Mouse (Mus musculus) hindbrain, embryonic 14.5 days (tissue): ENCODE results near the gene Krt33b. TPM values are rescaled to one million over a fixed set of nuclear protein-coding genes. Genes with fewer than 3 reads are reported as not detected.

Experiments used
- ATAC-seq: fragments of 200-750 bp; cut with Nextera tagmentation; 2 replicates; pipeline ENCODE4 v1.8.0; 2017; ENCODE audit warnings: moderate number of reproducible peaks, mild to moderate bottlenecking, moderate TSS enrichment, moderate library complexity; ENCODE audit not compliant: low FRiP score
- DNase-seq: peaks from one replicate; pipeline ENCODE4 v3.0.0-alpha.2; 2015; ENCODE audit warnings: low spot score
- H3K27ac ChIP-seq: fragments of 300-500 bp; sonication (generic); 2 replicates; pipeline ENCODE4 v1.5.1; 2014; ENCODE audit warnings: mild to moderate bottlenecking, moderate library complexity
- H3K27me3 ChIP-seq: fragments of 300-500 bp; sonication (generic); 2 replicates; pipeline ENCODE4 v1.6.1; 2014; ENCODE audit warnings: mild to moderate bottlenecking, low read length, mixed read lengths; ENCODE audit not compliant: control insufficient read depth, insufficient read depth
- H3K36me3 ChIP-seq: fragments of 300-500 bp; sonication (generic); replicated peaks from 2 replicates; pipeline ENCODE4 v1.6.1; 2014; ENCODE audit not compliant: control insufficient read depth, insufficient read depth
- H3K4me1 ChIP-seq: fragments of 300-500 bp; sonication (generic); replicated peaks from 2 replicates; pipeline ENCODE4 v1.6.1; 2014; ENCODE audit warnings: antibody characterized with exemption, low read length, mixed read lengths; ENCODE audit not compliant: control insufficient read depth, insufficient read depth
- H3K4me2 ChIP-seq: fragments of 300-500 bp; sonication (generic); replicated peaks from 2 replicates; pipeline ENCODE4 v1.6.1; 2014; ENCODE audit warnings: mild to moderate bottlenecking, moderate library complexity
- H3K4me3 ChIP-seq: fragments of 300-500 bp; sonication (generic); replicated peaks from 2 replicates; pipeline ENCODE4 v1.5.1; 2014; ENCODE audit warnings: mild to moderate bottlenecking, low read length
- H3K9ac ChIP-seq: fragments of 300-500 bp; sonication (generic); 2 replicates; pipeline ENCODE4 v1.6.1; 2014
- H3K9me3 ChIP-seq: fragments of 300-500 bp; sonication (generic); 2 replicates; pipeline ENCODE4 v1.6.1; 2016; ENCODE audit warnings: low read length; ENCODE audit not compliant: control insufficient read depth
- WGBS: fragments of 180-500 bp; shearing (Covaris S2); extraction: QIAGEN DNeasy Blood & Tissue Kit; methylation state at CpG from one replicate; pipeline ENCODE4 v1.1.7; 2014; 5-methylcytosine and 5-hydroxymethylcytosine counted together
- polyA plus RNA-seq: library from polyadenylated mRNA; unstranded; fragments of >200 nt; fragmentation: Nextera tagmentation; extraction: Ambion mirVana; gene quantifications from 2 replicates; pipeline ENCODE4 v1.2.1, GENCODE M21; 2014

Gene Krt33b
- polyA plus RNA-seq, 1 experiment from 2014 or later = not detected

DNA sequence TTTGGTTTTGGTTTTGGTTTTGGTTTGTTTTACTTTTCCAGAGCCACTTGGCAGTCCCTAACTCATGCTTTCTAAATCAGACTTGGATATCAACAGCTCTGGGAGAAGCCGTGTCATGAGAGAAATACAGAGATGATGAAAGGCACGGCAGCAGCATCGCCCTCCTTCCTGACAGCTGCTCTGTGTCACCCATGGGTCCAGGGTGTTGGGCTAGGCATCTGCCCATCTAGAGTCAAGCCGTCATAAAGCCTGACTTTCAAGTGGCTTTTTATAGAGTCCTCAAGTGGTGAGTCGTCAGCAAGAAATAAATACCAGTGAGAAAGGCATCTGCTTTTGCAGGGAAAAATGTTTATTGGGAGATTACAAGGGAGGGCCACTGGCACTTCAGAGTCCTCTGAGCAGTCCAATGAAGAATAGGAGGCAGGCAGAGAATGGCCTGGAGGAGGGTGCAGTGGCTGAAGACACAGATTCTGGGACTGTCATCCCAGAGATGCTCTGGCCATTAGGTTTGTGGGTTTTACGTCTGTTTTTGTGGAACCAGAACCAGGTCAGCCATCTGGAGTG, 16.7 kb upstream of the Krt33b start:
- 93% methylated on average over 6 of the region's 6 CpGs for WGBS

DNA sequence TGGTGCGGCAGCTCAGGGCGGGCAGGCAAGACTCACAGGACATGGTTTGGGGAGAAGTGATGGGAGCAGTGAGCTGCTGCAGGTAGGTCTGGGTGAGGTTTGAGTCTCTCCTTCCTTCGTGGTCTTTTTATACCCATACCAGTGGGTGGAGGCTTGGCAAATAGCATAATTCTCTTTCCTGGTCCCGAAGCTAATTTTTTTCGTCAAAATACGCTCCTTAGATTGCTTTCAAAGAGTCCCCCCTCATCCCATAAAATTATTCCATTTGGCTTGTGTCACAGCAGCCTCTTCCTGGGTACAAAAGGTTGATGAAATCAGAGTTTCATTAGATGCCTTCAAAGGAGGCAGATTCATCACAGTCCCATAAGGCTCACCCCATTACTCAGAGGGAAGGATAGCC, 11.8 kb upstream of the Krt33b start, which contains the start of gene Krt34:
Gene Krt34 (minus strand): TSS at position 101 of the 400 bp plus-strand sequence.
- Histone ChIP-seq H3K27ac (no peak within 1 kb of the TSS), H3K36me3 (no peaks in the 10 kb centered on the region), H3K4me2 (no peak within 1 kb of the TSS), H3K4me3 (no peak within 1 kb of the TSS), H3K9ac (no peak within 1 kb of the TSS), H3K4me1 (no peaks in the 10 kb centered on the region), H3K27me3 (no peaks in the 10 kb centered on the region), H3K9me3 (no peaks in the 10 kb centered on the region)
- DNase-seq = no peak
- ATAC-seq = no peak
- WGBS = 84% methylated on average over 6 of the region's 6 CpGs

More for the DNA sequence above, 16.7 kb upstream of the Krt33b start:
- Histone ChIP-seq H3K9ac (no peak overlapping the region), H3K4me1 (no peaks in the 10 kb centered on the region), H3K27me3 (no peaks in the 10 kb centered on the region), H3K27ac (no peak overlapping the region), H3K4me2 (no peak overlapping the region), H3K36me3 (no peaks in the 10 kb centered on the region), H3K9me3 (no peaks in the 10 kb centered on the region), H3K4me3 (no peak overlapping the region)
- ATAC-seq (no peak), DNase-seq (no peak)

DNA sequence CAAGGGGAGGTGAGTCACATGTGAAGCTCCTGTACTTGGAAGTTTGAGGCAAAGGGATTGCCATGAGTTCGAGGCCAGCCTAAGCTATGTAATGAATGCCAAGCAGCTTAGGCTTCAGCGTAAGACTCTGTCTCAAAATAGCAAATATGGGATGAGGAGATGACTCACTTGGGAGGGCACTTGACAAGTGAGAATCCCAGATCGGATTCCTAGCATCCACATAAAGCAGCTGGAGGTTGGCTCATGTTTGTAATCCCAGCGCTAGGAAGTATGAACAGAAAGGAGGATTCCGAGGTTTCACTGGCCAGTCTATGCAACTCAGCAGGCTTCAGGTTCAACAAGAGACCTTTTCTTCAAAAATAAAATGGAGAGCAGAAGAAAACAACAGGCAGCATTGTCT, 8.2 kb downstream of the Krt33b start:
- no peaks in the 10 kb centered on the region for H3K27me3 ChIP-seq
- WGBS = 82% methylated on average over 5 of the region's 5 CpGs
- H3K4me2 ChIP-seq = no peak overlapping the region
- DNase-seq (no peak), ATAC-seq (no peak)
- H3K9ac ChIP-seq = no peak overlapping the region
- H3K36me3 ChIP-seq = no peaks in the 10 kb centered on the region
- H3K9me3 ChIP-seq = no peaks in the 10 kb centered on the region
- H3K27ac ChIP-seq = no peak overlapping the region
- H3K4me1 ChIP-seq = no peaks in the 10 kb centered on the region
- H3K4me3 ChIP-seq = no peak overlapping the region

DNA sequence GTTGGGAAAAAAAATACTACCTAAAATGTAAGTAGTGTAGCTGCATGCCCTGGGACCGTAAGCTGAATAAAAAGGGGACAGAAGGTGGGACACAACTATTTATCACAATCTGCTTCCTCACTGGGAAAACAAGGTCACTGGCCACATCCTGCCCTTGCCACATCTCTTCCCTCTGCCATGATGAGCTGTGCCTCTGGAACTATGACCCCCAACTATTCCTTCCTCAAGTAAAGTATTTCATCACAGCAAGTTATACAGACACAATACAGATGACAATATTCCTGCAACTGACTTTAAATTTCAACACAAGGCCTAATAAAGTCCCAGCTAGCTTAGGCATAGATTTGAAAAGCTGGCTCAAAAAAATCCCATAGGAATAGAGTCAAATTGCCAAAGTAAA, 10.2 kb downstream of the Krt33b start:
- Histone ChIP-seq H3K4me3 (no peak overlapping the region), H3K27me3 (no peaks in the 10 kb centered on the region), H3K9ac (no peak overlapping the region), H3K4me2 (no peak overlapping the region), H3K27ac (no peak overlapping the region), H3K9me3 (no peaks in the 10 kb centered on the region), H3K4me1 (no peaks in the 10 kb centered on the region), H3K36me3 (no peaks in the 10 kb centered on the region)
- ATAC-seq (no peak), DNase-seq (no peak)
- 94% methylated on average over 1 of the region's 1 CpGs for WGBS

DNA sequence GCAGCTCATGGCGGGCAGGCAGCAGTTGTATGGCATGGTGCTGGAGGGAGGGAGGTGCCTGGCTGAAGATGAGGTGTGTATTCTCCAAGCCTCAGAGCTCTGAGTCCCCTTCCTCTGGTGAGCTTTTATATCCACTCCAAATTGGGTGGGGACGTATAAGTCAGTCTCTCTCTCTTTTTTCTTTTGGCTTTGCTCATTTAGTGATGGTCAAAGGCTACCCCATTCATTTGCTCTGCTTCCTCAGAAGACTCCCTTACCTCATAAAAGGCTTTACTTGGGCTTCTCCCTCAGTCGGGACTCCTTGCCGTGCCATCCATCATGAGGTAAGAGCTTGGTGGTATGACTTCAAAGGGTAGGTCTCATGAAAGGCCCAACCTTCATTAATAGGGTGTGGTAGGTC, 13.6 kb downstream of the Krt33b start, which contains the start of gene Krt33a:
Gene Krt33a (minus strand): TSS at position 101 of the 400 bp plus-strand sequence.
- Histone ChIP-seq H3K4me2 (no peak within 1 kb of the TSS), H3K36me3 (no peaks in the 10 kb centered on the region), H3K4me3 (no peak within 1 kb of the TSS), H3K27me3 (no peaks in the 10 kb centered on the region), H3K4me1 (no peaks in the 10 kb centered on the region), H3K9ac (no peak within 1 kb of the TSS), H3K9me3 (no peaks in the 10 kb centered on the region), H3K27ac (no peak within 1 kb of the TSS)
- WGBS = 91% methylated on average over 4 of the region's 4 CpGs
- ATAC-seq (no peak), DNase-seq (no peak)

DNA sequence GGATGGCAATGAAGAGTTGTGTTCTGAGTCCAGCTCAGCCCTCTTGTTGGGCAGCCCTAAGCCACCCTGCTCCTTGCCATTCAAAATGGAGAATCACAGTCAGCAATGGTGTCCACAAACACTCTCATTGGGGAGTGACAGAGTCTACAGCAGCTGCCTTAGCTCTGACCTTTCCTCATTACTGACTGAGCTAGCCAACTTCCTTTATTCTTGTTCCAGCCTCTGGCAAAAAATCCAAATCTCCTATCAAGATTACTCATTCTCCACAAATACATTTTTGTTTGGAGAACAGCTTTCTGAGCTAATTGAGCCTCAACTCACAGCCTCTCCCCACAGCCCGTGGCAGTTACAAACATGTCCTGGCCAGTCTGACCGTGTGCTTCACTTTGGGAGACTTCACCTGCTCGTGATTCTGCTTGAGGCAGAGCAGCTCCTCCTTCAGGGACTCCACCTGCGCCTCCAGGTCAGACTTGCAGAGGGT, 15.9 kb downstream of the Krt33b start:
- no peaks in the 10 kb centered on the region for H3K9me3 ChIP-seq
- no peaks in the 10 kb centered on the region for H3K27me3 ChIP-seq
- no peaks in the 10 kb centered on the region for H3K4me1 ChIP-seq
- no peak overlapping the region for H3K4me3 ChIP-seq
- H3K36me3 ChIP-seq = no peaks in the 10 kb centered on the region
- no peak for DNase-seq
- no peak overlapping the region for H3K4me2 ChIP-seq
- WGBS = 83% methylated on average over 4 of the region's 4 CpGs
- no peak overlapping the region for H3K27ac ChIP-seq
- H3K9ac ChIP-seq = no peak overlapping the region
- no peak for ATAC-seq

DNA sequence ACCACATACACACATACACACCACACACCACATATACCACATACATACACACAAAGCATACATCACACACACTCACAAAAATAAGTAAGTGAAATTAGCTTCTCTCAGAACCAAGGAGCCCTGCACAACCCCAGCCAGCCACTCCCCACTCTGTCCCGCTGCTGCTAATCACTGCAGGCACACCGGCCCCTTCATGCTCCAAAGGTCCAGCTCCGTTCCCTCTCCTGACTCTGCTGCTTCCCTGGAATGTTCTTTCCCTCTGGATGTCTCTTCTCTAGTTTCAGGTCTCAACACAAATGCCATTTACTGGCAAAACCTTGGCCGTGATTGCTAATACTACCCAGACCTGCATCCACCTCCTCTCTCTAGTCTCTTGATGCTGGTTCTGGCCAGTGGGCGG, 19.0 kb downstream of the Krt33b start:
- Histone ChIP-seq H3K4me2 (no peak overlapping the region), H3K36me3 (no peaks in the 10 kb centered on the region), H3K9ac (no peak overlapping the region), H3K27ac (no peak overlapping the region), H3K4me3 (no peak overlapping the region), H3K27me3 (no peaks in the 10 kb centered on the region), H3K9me3 (no peaks in the 10 kb centered on the region), H3K4me1 (no peaks in the 10 kb centered on the region)
- ATAC-seq (no peak), DNase-seq (no peak)
- WGBS = 83% methylated on average over 5 of the region's 5 CpGs

DNA sequence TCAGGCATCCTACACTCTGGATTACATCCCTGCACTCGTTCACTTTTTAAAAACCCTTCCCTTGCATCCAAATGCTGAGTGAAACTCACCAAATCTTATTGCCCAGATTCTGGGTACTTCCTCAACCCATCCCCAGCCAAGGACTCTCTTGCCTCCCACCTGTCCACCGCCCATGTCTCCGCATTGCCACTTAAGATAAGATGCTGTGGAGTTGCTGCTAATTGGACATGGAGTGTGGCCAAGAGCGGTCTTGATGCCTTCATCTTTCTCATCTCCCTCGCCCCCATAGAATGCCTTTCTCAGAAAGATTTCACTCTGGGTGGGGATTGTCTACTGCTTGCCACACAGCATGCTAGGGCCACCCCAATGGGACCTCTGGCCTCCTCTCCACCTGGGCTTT, 21.3 kb downstream of the Krt33b start:
- H3K9ac ChIP-seq = no peak overlapping the region
- WGBS = 87% methylated on average over 5 of the region's 5 CpGs
- no peaks in the 10 kb centered on the region for H3K27me3 ChIP-seq
- no peak overlapping the region for H3K4me2 ChIP-seq
- DNase-seq = no peak
- H3K36me3 ChIP-seq = no peaks in the 10 kb centered on the region
- no peak overlapping the region for H3K27ac ChIP-seq
- no peak overlapping the region for H3K4me3 ChIP-seq
- H3K9me3 ChIP-seq = no peaks in the 10 kb centered on the region
- H3K4me1 ChIP-seq = no peaks in the 10 kb centered on the region
- no peak for ATAC-seq

DNA sequence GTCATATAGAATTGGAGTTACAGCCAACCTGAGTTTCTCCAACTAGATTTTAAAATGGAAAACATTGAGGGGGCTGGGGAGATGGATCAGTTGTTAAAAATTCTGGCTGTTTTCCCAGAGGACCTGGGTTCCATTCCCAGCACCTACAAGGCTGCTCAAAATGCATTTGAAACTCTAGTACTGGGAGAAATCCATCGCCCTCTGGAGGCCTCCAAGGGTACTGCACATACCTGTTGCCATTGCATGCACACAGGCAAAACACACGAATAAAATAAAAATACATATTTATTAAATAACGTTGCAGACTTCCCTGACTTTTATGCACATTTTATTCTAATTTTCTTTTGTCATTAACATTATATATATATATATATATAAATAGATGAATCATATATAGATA, 23.0 kb downstream of the Krt33b start:
- Histone ChIP-seq H3K4me2 (no peak overlapping the region), H3K27me3 (no peaks in the 10 kb centered on the region), H3K4me1 (no peaks in the 10 kb centered on the region), H3K9ac (no peak overlapping the region), H3K9me3 (0 out of 2 replicates have a peak, but pooled peaks cover 2% of the 10 kb centered on the region), H3K36me3 (no peaks in the 10 kb centered on the region), H3K27ac (no peak overlapping the region), H3K4me3 (no peak overlapping the region)
- ATAC-seq = no peak
- no peak for DNase-seq
- 54% methylated on average over 3 of the region's 3 CpGs for WGBS

DNA sequence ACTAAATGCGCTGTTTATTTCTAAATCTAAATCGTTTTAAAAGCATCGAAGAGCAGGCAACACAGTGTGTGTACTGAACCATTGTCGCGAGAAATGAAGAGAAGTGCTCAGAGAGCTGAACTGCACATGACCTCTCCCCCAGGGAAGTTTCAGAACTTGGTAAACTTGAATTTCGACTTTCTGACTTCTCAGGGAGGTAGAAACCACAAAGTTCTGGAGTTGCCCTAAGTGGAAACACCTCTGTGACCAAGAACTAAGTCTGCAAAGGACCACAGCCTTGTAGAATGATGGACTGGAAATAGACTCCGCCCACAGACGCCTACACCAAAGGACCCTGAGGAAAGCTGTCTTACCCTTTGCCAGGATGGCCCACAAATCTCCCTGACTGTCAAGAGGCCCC, 23.8 kb downstream of the Krt33b start:
- H3K4me3 ChIP-seq = no peak overlapping the region
- ATAC-seq (no peak), DNase-seq (no peak)
- 91% methylated on average over 8 of the region's 8 CpGs for WGBS
- no peaks in the 10 kb centered on the region for H3K4me1 ChIP-seq
- no peak overlapping the region for H3K27ac ChIP-seq
- no peaks in the 10 kb centered on the region for H3K36me3 ChIP-seq
- H3K4me2 ChIP-seq = no peak overlapping the region
- 0 out of 2 replicates have a peak, but pooled peaks cover 5% of the 10 kb centered on the region for H3K9me3 ChIP-seq
- no peak overlapping the region for H3K9ac ChIP-seq
- no peaks in the 10 kb centered on the region for H3K27me3 ChIP-seq
